Mouse (Mus musculus) neural tube, embryonic 14.5 days (tissue): ENCODE results near the gene Zmiz1. TPM values are rescaled to one million over a fixed set of nuclear protein-coding genes. Genes with fewer than 3 reads are reported as not detected.

Source experiments
- ATAC-seq: fragments of 200-750 bp; cut with Nextera tagmentation; 2 replicates; pipeline ENCODE4 v1.8.0; 2017; ENCODE audit warnings: low read depth, mild to moderate bottlenecking, moderate TSS enrichment, moderate library complexity
- H3K27ac ChIP-seq: fragments of 300-500 bp; sonication (generic); 2 replicates; pipeline ENCODE4 v1.5.1; 2014; ENCODE audit warnings: low read depth, mild to moderate bottlenecking, control low read depth, low read length, moderate library complexity, mixed read lengths
- H3K27me3 ChIP-seq: fragments of 300-500 bp; sonication (generic); 2 replicates; pipeline ENCODE4 v1.6.1; 2014; ENCODE audit warnings: low read length; ENCODE audit not compliant: control insufficient read depth, insufficient read depth
- H3K36me3 ChIP-seq: fragments of 300-500 bp; sonication (generic); 2 replicates; pipeline ENCODE4 v1.6.1; 2014; ENCODE audit warnings: low read length, mixed read lengths; ENCODE audit not compliant: control insufficient read depth, insufficient read depth
- H3K4me1 ChIP-seq: fragments of 300-500 bp; sonication (generic); 2 replicates; pipeline ENCODE4 v1.6.1; 2014; ENCODE audit warnings: low read length; ENCODE audit not compliant: control insufficient read depth, insufficient read depth
- H3K4me2 ChIP-seq: fragments of 300-500 bp; sonication (generic); 2 replicates; pipeline ENCODE4 v1.6.1; 2014; ENCODE audit warnings: mild to moderate bottlenecking, low read depth, low read length, control low read depth
- H3K4me3 ChIP-seq: fragments of 300-500 bp; sonication (generic); 2 replicates; pipeline ENCODE4 v1.5.1; 2014; ENCODE audit warnings: low read depth, low read length, control low read depth, mixed read lengths
- H3K9ac ChIP-seq: fragments of 300-500 bp; sonication (generic); replicated peaks from 2 replicates; pipeline ENCODE4 v1.6.1; 2014; ENCODE audit warnings: low read depth, mild to moderate bottlenecking, control low read depth, low read length, mixed read lengths
- H3K9me3 ChIP-seq: fragments of 300-500 bp; sonication (generic); 2 replicates; pipeline ENCODE4 v1.6.1; 2016; ENCODE audit warnings: low read length; ENCODE audit not compliant: control insufficient read depth
- WGBS: fragments of 180-500 bp; shearing (Covaris S2); extraction: QIAGEN DNeasy Blood & Tissue Kit; methylation state at CpG from one replicate; pipeline ENCODE4 v1.1.7; 2014; 5-methylcytosine and 5-hydroxymethylcytosine counted together
- polyA plus RNA-seq: library from polyadenylated mRNA; unstranded; fragments of >200 nt; fragmentation: Nextera tagmentation; extraction: Ambion mirVana; gene quantifications from 2 replicates; pipeline ENCODE4 v1.2.1, GENCODE M21; 2014

The Zmiz1 gene
- polyA plus RNA-seq, 1 experiment from 2014 or later: 75.0 TPM

DNA sequence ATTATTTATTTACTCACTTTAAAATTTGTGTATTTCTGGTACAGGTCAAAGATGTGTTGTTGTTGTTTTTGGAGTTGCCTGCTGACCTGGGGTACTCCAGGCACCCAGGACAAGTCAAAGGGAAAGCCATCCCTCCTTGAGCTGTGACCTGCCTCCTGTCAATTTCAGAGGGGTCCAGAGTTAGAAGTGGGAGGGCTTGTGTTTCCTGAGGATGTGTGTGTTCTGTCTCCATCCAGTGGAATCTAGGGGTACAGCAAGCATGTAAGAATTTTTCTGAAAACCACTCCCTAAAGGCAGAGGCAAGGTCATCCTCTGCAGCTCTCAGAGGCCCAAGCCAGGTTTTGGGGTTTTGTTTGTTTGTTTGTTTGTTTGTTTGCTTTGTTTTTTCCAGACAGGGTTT lies 243.0 kb downstream of the Zmiz1 start:
- no peaks in the 10 kb centered on the region for H3K4me1 ChIP-seq
- no peak overlapping the region for H3K9ac ChIP-seq
- no peak overlapping the region for H3K27ac ChIP-seq
- H3K4me2 ChIP-seq: no peak overlapping the region
- H3K36me3 ChIP-seq: peaks cover 10% of the 10 kb centered on the region; the same call in 1 of the 2 replicates
- ATAC-seq: peak; percentile 61; the same call in 1 of the 2 replicates
- H3K4me3 ChIP-seq: no peak overlapping the region
- H3K27me3 ChIP-seq: no peaks in the 10 kb centered on the region
- no peaks in the 10 kb centered on the region for H3K9me3 ChIP-seq

DNA sequence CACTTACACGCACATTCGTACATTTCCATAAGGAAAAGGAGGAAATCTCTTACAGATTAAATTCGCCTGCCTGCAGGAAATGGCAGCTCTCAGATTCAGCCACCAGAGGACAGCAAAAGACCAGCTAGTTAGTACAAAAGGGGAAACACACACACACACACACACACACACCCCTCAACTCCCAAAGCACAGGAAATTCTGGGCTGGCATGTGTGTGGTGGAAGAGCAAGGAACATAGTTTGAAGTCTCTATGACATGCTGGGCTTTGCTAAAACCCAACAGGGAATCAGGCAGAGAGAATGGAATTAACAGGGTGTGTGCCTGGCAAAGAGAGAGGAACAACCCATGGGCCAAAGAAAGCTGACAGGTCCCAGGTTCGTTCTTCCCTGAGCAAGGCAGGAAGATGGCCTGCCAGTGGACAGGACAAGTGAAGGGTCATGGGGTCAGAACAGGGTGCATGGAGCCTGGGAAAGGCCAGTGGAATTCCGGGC lies 248.8 kb downstream of the Zmiz1 start:
- Histone ChIP-seq H3K9me3 (no peaks in the 10 kb centered on the region), H3K4me2 (no peak overlapping the region), H3K27me3 (no peaks in the 10 kb centered on the region), H3K36me3 (no peaks in the 10 kb centered on the region), H3K27ac (no peak overlapping the region), H3K4me1 (peaks cover 5% of the 10 kb centered on the region; the same call in 1 of the 2 replicates), H3K9ac (no peak overlapping the region), H3K4me3 (no peak overlapping the region)
- WGBS: 75% methylated on average over 5 of the region's 5 CpGs
- ATAC-seq: no peak

DNA sequence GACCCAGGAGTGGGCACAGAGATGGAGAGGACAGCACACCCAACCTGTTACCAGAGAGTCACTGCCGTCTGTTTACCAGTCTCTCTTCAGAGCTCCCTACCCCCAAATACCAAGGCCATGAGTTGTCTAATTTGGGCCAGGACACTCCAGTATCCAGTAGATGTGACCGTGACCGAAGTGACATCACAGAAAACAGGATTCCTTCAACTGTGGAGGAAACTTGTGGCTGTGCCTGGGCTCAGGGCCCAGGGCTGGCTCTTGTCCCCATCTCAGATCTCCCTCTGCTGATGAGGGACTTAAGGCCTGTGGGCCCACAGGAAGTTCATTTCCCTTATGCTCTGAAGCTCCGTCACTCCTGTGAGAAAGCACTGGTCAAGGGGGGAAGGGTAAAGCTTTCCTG lies 249.5 kb downstream of the Zmiz1 start:
- Histone ChIP-seq H3K27me3 (no peaks in the 10 kb centered on the region), H3K4me2 (no peak overlapping the region), H3K36me3 (no peaks in the 10 kb centered on the region), H3K9ac (no peak overlapping the region), H3K27ac (no peak overlapping the region), H3K4me1 (peaks cover 5% of the 10 kb centered on the region; the same call in 1 of the 2 replicates), H3K4me3 (no peak overlapping the region), H3K9me3 (no peaks in the 10 kb centered on the region)
- ATAC-seq: no peak
- 81% methylated on average over 4 of the region's 4 CpGs for WGBS

DNA sequence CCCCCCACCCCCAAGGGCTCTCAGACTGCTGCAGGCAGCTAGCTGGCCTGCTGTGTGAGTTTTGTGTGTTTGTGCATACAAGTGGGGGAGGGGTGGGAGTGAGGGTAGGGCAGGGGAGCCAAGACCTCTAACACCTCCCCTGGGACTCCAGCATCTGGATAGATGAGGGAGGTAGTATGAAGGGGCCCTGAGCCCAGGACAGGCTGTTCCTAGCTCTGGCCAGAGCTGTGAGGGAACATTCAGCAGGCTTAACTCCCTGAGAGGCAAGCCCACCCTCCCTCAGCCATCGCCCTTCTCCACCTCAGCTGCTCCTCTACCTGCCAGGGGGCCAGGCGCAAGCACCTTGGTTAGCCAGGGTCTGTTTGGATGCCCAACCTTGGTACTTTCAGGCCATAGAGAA lies 249.9 kb downstream of the Zmiz1 start:
- Histone ChIP-seq H3K9ac (no peak overlapping the region), H3K27ac (no peak overlapping the region), H3K4me3 (no peak overlapping the region), H3K9me3 (no peaks in the 10 kb centered on the region), H3K36me3 (no peaks in the 10 kb centered on the region), H3K4me2 (no peak overlapping the region), H3K4me1 (peaks cover 5% of the 10 kb centered on the region; the same call in 1 of the 2 replicates), H3K27me3 (no peaks in the 10 kb centered on the region)
- ATAC-seq: no peak
- 88% methylated on average over 2 of the region's 2 CpGs for WGBS

DNA sequence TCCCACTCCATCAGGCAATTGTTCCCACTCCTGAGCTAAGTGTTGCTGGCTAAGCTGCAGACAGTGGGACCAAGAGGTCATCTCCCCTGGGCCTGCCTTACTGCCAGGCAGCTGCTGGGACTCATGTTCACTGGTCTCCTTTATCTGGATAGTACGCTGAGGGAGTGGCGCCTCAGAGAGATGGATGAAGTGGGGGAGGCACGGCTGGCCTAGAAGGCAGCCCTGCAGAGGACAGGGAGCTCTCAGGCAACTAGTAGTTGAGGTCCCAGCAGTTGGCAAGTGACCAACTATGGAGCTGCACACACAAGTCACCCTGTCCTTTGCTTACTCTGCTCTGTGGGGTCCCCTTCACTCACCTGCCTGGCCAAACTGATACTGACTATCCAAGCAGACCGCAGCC lies 251.1 kb downstream of the Zmiz1 start:
- ATAC-seq: no peak
- Histone ChIP-seq H3K4me2 (no peak overlapping the region), H3K9me3 (no peaks in the 10 kb centered on the region), H3K4me3 (no peak overlapping the region), H3K27me3 (no peaks in the 10 kb centered on the region), H3K36me3 (no peaks in the 10 kb centered on the region), H3K9ac (no peak overlapping the region), H3K4me1 (peaks cover 5% of the 10 kb centered on the region; the same call in 1 of the 2 replicates), H3K27ac (no peak overlapping the region)
- 72% methylated on average over 4 of the region's 4 CpGs for whole genome bisulfite sequencing

DNA sequence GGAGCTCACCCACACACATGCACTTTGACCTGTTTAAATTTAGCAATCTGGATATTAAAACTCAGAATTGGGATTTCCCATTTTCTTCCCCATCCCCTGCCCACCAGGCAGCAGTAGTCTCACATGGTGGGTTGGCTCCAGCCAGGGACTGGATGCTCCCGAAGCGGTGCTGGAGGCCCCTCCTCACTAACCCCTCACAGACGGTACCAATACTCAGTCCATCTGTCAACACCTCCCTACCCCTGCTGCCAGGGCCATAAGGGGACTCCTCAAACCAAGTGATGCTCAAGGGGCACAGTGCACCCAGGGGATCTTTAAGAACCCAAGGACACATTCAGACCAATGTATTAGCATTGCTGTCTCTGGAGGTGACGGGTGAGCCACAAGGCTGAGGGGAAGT lies 251.7 kb downstream of the Zmiz1 start:
- H3K4me1 ChIP-seq: peaks cover 5% of the 10 kb centered on the region; the same call in 1 of the 2 replicates

DNA sequence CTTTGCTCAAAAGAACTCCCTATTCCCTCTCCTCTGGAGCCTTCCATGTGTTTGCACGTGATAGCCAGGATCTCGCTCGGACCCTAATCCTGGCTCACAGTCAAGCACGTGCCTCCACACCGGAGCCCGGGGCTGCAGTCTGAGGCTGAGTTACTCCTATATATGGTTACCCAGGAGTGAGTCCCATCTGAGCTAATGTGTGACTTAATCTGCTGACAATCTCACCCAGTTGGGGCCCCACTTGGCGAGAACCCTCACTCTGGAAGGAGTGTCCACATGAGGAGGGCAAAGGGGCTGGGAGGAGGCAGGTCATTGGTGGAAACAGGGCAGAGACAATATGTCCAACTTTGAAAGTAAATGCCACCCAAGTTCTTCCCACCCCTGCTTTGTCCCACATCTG lies 252.2 kb downstream of the Zmiz1 start:
- Histone ChIP-seq H3K9ac (no peak overlapping the region), H3K4me1 (peaks cover 5% of the 10 kb centered on the region; the same call in 1 of the 2 replicates), H3K4me3 (no peak overlapping the region), H3K4me2 (no peak overlapping the region), H3K27me3 (no peaks in the 10 kb centered on the region), H3K9me3 (no peaks in the 10 kb centered on the region), H3K27ac (no peak overlapping the region), H3K36me3 (no peaks in the 10 kb centered on the region)
- no peak for ATAC-seq
- WGBS: 76% methylated on average over 7 of the region's 7 CpGs

More for the DNA sequence above, 251.7 kb downstream of the Zmiz1 start:
- Histone ChIP-seq H3K4me2 (no peak overlapping the region), H3K27ac (no peak overlapping the region), H3K9me3 (no peaks in the 10 kb centered on the region), H3K27me3 (no peaks in the 10 kb centered on the region), H3K9ac (no peak overlapping the region), H3K4me3 (no peak overlapping the region), H3K36me3 (no peaks in the 10 kb centered on the region)
- WGBS: 58% methylated on average over 4 of the region's 4 CpGs
- ATAC-seq: no peak

DNA sequence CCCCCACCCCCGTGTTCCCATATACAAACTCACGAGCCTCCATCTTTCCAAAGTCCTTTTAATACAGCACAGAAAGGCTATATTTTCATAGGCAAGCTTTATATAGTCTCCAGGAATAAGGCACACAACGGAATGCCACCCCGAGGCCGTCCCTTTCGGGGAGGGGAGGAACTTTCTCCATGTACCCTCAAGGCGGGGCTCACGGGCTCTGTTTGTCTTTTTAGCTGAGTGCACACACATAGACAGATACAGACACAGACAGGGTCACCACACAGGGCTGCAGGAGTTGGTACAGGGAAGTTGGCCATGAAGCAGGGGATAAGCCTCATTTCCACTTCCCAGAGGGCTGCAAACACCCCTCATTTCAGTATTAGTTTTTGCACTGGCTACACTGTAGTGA lies 252.6 kb downstream of the Zmiz1 start:
- WGBS: 67% methylated on average over 8 of the region's 8 CpGs
- peaks cover 5% of the 10 kb centered on the region; the same call in 1 of the 2 replicates for H3K4me1 ChIP-seq
- no peaks in the 10 kb centered on the region for H3K9me3 ChIP-seq
- no peak overlapping the region for H3K4me2 ChIP-seq
- no peak overlapping the region for H3K27ac ChIP-seq
- no peaks in the 10 kb centered on the region for H3K36me3 ChIP-seq
- no peak overlapping the region for H3K4me3 ChIP-seq
- H3K9ac ChIP-seq: no peak overlapping the region
- H3K27me3 ChIP-seq: no peaks in the 10 kb centered on the region
- ATAC-seq: no peak

DNA sequence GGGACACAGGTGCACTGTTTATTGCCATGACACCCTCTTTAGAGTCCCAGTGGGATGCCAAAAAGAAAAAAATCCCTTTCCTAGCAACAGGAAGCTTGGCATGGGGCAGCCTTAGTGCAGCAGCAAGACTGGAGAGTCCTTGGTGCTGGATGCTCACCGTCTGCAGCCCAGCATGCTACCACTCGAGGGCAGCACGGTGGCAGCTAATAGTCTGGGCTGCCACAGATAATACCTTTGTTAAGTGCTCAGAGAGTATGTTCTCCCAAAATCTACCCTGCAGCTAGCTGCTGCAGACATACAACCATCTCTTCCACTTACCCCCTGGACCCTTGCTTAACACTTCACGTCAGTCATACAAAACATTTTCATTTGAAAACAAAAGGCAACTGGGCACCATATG lies 254.5 kb downstream of the Zmiz1 start:
- H3K4me3 ChIP-seq: no peak overlapping the region
- H3K9me3 ChIP-seq: no peaks in the 10 kb centered on the region
- 12% methylated on average over 4 of the region's 4 CpGs for WGBS
- H3K36me3 ChIP-seq: no peaks in the 10 kb centered on the region
- H3K4me2 ChIP-seq: no peak overlapping the region
- H3K27me3 ChIP-seq: no peaks in the 10 kb centered on the region
- H3K27ac ChIP-seq: no peak overlapping the region
- no peak overlapping the region for H3K9ac ChIP-seq
- peaks cover 4% of the 10 kb centered on the region; the same call in 1 of the 2 replicates for H3K4me1 ChIP-seq
- ATAC-seq: peak; percentile 44; the same call in 1 of the 2 replicates
